Mouse (Mus musculus) liver, postnatal 0 days (tissue): Measurements from ENCODE around the gene Fahd1.

Experiments used
- CTCF ChIP-seq: sonication (generic); IDR thresholded peaks from 2 replicates; pipeline ENCODE4 v1.5.1; 2016; ENCODE audit warnings: antibody characterized with exemption, low read depth
- EP300 ChIP-seq: IDR thresholded peaks from 2 replicates; pipeline ENCODE4 v1.6.1; 2016; ENCODE audit warnings: antibody characterized with exemption, low read depth, mild to moderate bottlenecking

- TF ChIP-seq CTCF (no peak), EP300 (no peak)
These were observed 5.6 kb downstream of the Fahd1 start for GRCm38 (mm10) chr17:24844525-24844924.
